Mouse (Mus musculus) left cerebral cortex, adult 9 months (tissue): Measurements from ENCODE around the gene Olfr561.

ENCODE experiments used
- DNase-seq, 2 experiments: peaks; one replicate each; pipeline ENCODE4 v3.0.0; 2022; ENCODE audit warnings: low spot score in 2 of 2

Olfr561 gene

DNA sequence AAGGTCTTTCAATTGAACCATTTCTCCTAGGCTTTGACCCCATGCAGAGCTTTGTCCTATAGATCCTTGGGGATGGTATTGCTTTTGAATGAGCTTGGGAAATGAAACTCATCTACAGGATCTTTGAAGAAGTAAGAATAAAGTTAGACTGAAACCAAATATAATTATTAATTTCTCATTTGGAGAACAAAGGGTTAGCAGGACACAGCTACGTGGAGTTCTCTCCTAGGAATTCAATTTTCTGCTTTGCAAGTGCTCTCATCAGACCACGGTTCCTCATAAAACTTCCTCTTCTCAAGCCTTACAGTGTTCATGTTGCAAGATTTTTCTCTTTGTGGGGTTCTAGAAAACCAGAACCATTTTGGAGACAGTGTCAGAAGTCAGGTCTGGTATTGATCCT lies at the start of gene Olfr561:
Gene Olfr561, plus strand, starts transcription at position 301 of the 400 bp plus-strand sequence.
- DNase-seq, result no peak

DNA sequence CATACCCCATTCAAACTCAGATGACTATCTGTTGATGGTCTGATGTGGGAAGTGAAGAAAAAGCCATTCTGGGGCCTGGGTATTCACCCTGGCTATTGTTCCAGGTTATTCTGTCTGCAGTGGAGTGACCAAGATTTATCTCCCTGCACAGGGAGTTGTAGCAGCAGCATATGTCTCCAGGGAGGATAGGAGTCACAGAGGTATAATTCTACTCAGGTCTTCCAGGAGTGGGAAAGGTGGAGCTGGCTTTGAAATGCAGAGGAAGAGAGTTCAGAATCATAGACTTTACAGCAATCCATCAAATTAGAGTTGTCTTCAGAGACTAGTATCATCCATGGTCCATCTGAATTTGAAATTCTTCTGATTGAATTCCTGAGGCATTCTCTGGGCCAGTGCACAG lies 43.6 kb upstream of the Olfr561 start, which contains the start of gene Olfr559:
Gene Olfr559, minus strand, starts transcription at position 101 of the 400 bp plus-strand sequence.
- DNase-seq, result no peak

DNA sequence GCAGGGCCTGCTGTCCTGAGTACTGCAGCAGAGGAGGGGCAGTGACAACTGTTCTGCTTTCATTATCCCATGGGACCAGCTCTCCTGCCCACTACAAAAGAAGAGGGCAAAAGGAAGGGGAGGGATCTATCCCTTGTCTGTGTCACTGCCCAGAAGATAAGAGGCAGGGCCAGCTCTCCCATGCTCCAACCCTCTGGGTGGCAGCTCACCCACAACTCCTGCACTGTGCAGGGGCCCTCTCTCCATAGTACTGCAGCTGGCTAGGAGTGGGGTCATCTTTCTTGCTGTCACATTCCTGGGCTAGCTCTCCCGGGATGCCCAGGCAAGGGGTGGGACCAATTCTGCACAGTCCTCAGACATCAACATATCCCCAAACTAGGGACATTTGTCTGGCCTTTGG lies 37.2 kb upstream of the Olfr561 start:
- DNase-seq, result no peak

DNA sequence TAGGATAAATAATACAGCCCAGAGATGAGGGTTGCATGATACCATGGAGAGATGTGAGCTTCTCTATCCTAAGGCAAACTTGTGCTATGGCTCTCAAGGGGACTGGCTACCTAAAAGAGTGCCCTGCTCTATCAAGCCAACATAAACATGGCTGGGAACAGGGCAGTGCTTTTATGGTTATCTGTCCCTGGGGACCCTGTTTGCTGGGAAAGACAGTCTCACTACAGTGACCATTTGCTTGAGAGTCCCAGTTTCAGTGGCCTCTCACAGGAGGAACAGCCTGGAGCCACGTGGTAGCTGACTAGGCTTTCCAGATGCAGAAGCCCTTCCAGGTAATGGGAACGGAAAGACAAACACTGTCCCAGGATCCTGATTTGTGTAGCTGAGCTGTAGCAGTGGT lies 33.3 kb upstream of the Olfr561 start:
- no peak for DNase-seq

DNA sequence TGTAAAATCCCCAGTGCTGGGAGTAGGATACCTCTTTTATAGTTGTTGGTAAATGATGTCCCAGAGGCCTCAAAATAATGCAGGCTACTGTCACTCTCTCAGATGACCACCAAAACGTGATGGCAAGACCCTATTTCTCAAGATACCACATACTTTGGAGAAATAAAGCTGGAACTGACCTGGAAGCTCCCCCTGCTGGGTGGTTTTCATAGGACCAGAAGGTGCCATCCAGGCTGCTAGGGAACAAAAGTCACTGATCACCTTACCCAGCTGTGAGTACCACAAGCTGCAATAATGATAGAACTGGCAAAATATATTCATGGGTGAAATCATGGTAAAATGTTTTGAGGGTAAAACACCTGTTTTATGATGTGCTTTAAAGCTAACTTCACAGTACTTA lies 18.9 kb upstream of the Olfr561 start:
- no peak for DNase-seq

DNA sequence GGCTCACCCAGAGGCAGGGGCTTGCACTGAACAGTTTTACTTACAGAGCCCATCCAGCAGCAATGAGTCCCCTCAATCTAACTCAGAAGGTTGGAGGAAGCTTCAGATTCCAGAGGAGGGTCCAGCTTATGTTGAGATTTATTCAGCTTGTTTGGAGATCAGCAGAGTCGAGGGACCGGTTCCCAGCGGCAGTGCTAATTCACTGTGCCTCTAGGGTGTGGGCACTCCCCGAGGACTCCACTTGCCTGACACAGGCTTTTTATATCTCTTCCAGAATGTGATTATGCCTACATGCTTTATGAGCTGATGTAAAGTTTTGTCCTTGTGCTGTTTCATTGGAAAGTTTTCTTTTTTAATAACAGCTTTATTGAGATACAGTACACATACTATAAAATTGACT lies 11.8 kb upstream of the Olfr561 start, which contains the start of the genes Olfr560 and Olfr78:
Gene Olfr560, minus strand, starts transcription at position 101 of the 400 bp plus-strand sequence.
Gene Olfr78, minus strand, starts transcription at position 206 of the 400 bp plus-strand sequence.
- no peak for DNase-seq

DNA sequence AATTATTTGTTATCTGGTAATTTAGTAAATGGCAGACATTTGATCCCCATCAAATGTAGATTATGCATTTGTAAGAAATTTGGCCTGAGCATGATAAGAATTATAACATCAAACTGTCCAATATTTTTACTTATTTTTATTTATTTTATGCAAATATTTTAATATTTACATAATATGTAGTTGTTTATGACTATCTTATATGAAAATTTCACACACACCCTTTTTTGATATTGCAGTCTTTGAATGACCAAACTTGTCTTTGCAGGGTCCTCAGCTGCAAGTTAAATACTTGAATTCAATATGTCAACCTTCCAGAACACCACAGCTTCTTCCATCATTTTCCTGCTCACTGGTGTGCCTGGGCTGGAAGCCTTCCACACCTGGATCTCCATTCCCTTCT lies 32.2 kb downstream of the Olfr561 start, which contains the start of gene Olfr564:
Gene Olfr564, plus strand, starts transcription at position 301 of the 400 bp plus-strand sequence.
- no peak for DNase-seq
